25 mouse cellular contexts compared by ENCODE assay signal in genomic region chr12:38931769-38932168, GRCm38 (mm10).
A peak's percentile ranks its signal among the peaks of the same experiment; 100 is the strongest.
DNase-seq lines count a peak whose midpoint lies in the region; ATAC-seq and TF ChIP-seq lines count a peak whose summit lies in the region.
"Had no signal": no experiment of that assay in that cellular context is flagged by ENCODE, and none has a peak within 500 bp of the region (broad histone marks: within the 10 kb centered on the region; RNA-seq: fewer than 3 reads in every experiment).

No protein-coding gene starts in this region.

- WGBS in kidney, adult 2 months = 77% methylated on average over 2 of the region's 2 CpGs
- WGBS in kidney, embryonic 15.5 days = 78% methylated on average over 2 of the region's 2 CpGs
- 64% methylated on average over 2 of the region's 2 CpGs for whole genome bisulfite sequencing in lung, postnatal 0 days

- no peaks in the 10 kb centered on the region for H3K27me3 ChIP-seq in kidney, adult 2 months (replicated peaks; ENCODE audit: control insufficient read depth, insufficient read depth, low read length)
- no peaks in the 10 kb centered on the region for H3K27me3 ChIP-seq in kidney, embryonic 15.5 days
- H3K27me3 ChIP-seq in lung, postnatal 0 days (replicated peaks; ENCODE audit: insufficient read depth, low read length) = no peaks in the 10 kb centered on the region
- H3K27me3 ChIP-seq: embryonic facial prominence, embryonic 15.5 days; hindbrain, embryonic 12.5 days; limb, embryonic 12.5 days; liver, embryonic 12.5 days; neural tube, embryonic 12.5 days had no signal

- H3K4me2 ChIP-seq in kidney, embryonic 15.5 days = no peak overlapping the region
- no peak overlapping the region for H3K4me2 ChIP-seq in lung, postnatal 0 days (replicated peaks; ENCODE audit: low read depth, low read length)
- H3K4me2 ChIP-seq: embryonic facial prominence, embryonic 15.5 days; hindbrain, embryonic 12.5 days; limb, embryonic 12.5 days; liver, embryonic 12.5 days; midbrain, embryonic 11.5 days; neural tube, embryonic 12.5 days had no signal

- H3K4me1 ChIP-seq in kidney, adult 2 months (ENCODE audit: control insufficient read depth, insufficient read depth, low read length) = no peaks in the 10 kb centered on the region
- peaks cover 5% of the 10 kb centered on the region; the same call in 1 of the 2 replicates for H3K4me1 ChIP-seq in kidney, embryonic 15.5 days
- no peaks in the 10 kb centered on the region for H3K4me1 ChIP-seq in lung, postnatal 0 days (ENCODE audit: insufficient read depth, low read depth, low read length)
- H3K4me1 ChIP-seq: hindbrain, embryonic 12.5 days; liver, embryonic 12.5 days; neural tube, embryonic 12.5 days had no signal

- TF ChIP-seq POLR2A in kidney, adult 2 months (IDR thresholded peaks at IDR 0.05; ENCODE audit: low read depth, low read length) = no peak

- no peak for ATAC-seq in kidney, embryonic 15.5 days (replicated peaks; ENCODE audit: low FRiP score)
- no peak for ATAC-seq in lung, postnatal 0 days
- ATAC-seq: forebrain, postnatal 0 days; inflammation-experienced regulatory T-cells, adult 6 months; liver, embryonic 12.5 days had no signal

- TF ChIP-seq CTCF in kidney, adult 2 months (conservative IDR thresholded peaks at IDR 0.05; ENCODE audit: insufficient read depth, insufficient read length, low read depth, low read length) = no peak
- TF ChIP-seq CTCF in lung, postnatal 0 days (IDR thresholded peaks at IDR 0.05) = no peak

- H3K27ac ChIP-seq in kidney, adult 2 months (ENCODE audit: insufficient read depth, low read depth, low read length) = no peak overlapping the region
- H3K27ac ChIP-seq in kidney, embryonic 15.5 days = no peak overlapping the region
- H3K27ac ChIP-seq in lung, postnatal 0 days (ENCODE audit: low read length) = no peak overlapping the region
- H3K27ac ChIP-seq: embryonic facial prominence, embryonic 15.5 days; hindbrain, embryonic 12.5 days; limb, embryonic 12.5 days; liver, embryonic 12.5 days; neural tube, embryonic 12.5 days had no signal

- no peaks in the 10 kb centered on the region for H3K36me3 ChIP-seq in kidney, adult 2 months (ENCODE audit: control insufficient read depth, insufficient read depth, low read length)
- no peaks in the 10 kb centered on the region for H3K36me3 ChIP-seq in kidney, embryonic 15.5 days
- no peaks in the 10 kb centered on the region for H3K36me3 ChIP-seq in lung, postnatal 0 days (ENCODE audit: insufficient read depth, low read length)
- H3K36me3 ChIP-seq: embryonic facial prominence, embryonic 15.5 days; G1E; hindbrain, embryonic 12.5 days; limb, embryonic 12.5 days; liver, embryonic 12.5 days; neural tube, embryonic 12.5 days had no signal

- DNase-seq in kidney, adult 2 months = peak; percentile 10
- DNase-seq in right cerebral cortex, adult 18-20 months = peak; percentile 58
- no peak for DNase-seq in right cerebral cortex, postnatal 25 days
- peak; percentile 74 for DNase-seq in brain, adult 2 months (ENCODE audit: low read depth, low spot score)
- DNase-seq in testis, postnatal 10 days (ENCODE audit: low spot score) = no peak
- no peak for DNase-seq in lung, postnatal 0 days (ENCODE audit: low spot score)
- DNase-seq: adrenal gland, postnatal 36 days; cerebellum, adult 18-20 months; cerebellum, postnatal 25 days; forebrain, postnatal 0 days; gastrocnemius, postnatal 10 days; kidney, adult 8-10 months; kidney, postnatal 25 days; lung, adult 2 months; lung, postnatal 4 days; thymus, adult 2 months had no signal

- H3K9me3 ChIP-seq in kidney, embryonic 15.5 days (replicated peaks) = no peaks in the 10 kb centered on the region
- no peaks in the 10 kb centered on the region for H3K9me3 ChIP-seq in lung, postnatal 0 days (ENCODE audit: low read length)
- H3K9me3 ChIP-seq: embryonic facial prominence, embryonic 15.5 days; hindbrain, embryonic 12.5 days; limb, embryonic 12.5 days; liver, embryonic 12.5 days; neural tube, embryonic 12.5 days had no signal

- no peak overlapping the region for H3K4me3 ChIP-seq in kidney, adult 2 months (ENCODE audit: insufficient read depth, low read depth, low read length)
- no peak overlapping the region for H3K4me3 ChIP-seq in kidney, embryonic 15.5 days (replicated peaks)
- no peak overlapping the region for H3K4me3 ChIP-seq in lung, postnatal 0 days (ENCODE audit: low read depth, low read length)
- H3K4me3 ChIP-seq: embryonic facial prominence, embryonic 15.5 days; hindbrain, embryonic 12.5 days; limb, embryonic 12.5 days; liver, embryonic 12.5 days; neural tube, embryonic 12.5 days had no signal

- no peak overlapping the region for H3K9ac ChIP-seq in kidney, embryonic 15.5 days
- no peak overlapping the region for H3K9ac ChIP-seq in lung, postnatal 0 days (replicated peaks; ENCODE audit: low read depth)
- H3K9ac ChIP-seq: embryonic facial prominence, embryonic 15.5 days; forebrain, postnatal 0 days; hindbrain, embryonic 12.5 days; limb, embryonic 12.5 days; liver, embryonic 12.5 days; neural tube, embryonic 12.5 days had no signal

- TF ChIP-seq EP300 in lung, postnatal 0 days (IDR thresholded peaks at IDR 0.05) = no peak

Comparison
In these comparisons a context has a peak if more than half of its experiments do, and no peak if none do; other contexts are left out.
1. DNase-seq: peak in kidney, adult 2 months (single experiment), right cerebral cortex, adult 18-20 months (single experiment) and brain, adult 2 months (single experiment); none in right cerebral cortex, postnatal 25 days (single experiment), testis, postnatal 10 days (single experiment) and lung, postnatal 0 days (single experiment).